Mouse (Mus musculus): ENCODE measurements around the gene Fbxo31. TPM values are rescaled to one million over a fixed set of nuclear protein-coding genes. Genes with fewer than 3 reads are reported as not detected.

Gene Fbxo31
- total RNA-seq (2014; rRNA removed) (62.1 and 68.9 TPM in 2 replicates), polyA plus RNA-seq (2015; fragmentation: Nextera tagmentation; extraction: Ambion mirVana) (36.3 and 37.3 TPM in 2 replicates)

DNA sequence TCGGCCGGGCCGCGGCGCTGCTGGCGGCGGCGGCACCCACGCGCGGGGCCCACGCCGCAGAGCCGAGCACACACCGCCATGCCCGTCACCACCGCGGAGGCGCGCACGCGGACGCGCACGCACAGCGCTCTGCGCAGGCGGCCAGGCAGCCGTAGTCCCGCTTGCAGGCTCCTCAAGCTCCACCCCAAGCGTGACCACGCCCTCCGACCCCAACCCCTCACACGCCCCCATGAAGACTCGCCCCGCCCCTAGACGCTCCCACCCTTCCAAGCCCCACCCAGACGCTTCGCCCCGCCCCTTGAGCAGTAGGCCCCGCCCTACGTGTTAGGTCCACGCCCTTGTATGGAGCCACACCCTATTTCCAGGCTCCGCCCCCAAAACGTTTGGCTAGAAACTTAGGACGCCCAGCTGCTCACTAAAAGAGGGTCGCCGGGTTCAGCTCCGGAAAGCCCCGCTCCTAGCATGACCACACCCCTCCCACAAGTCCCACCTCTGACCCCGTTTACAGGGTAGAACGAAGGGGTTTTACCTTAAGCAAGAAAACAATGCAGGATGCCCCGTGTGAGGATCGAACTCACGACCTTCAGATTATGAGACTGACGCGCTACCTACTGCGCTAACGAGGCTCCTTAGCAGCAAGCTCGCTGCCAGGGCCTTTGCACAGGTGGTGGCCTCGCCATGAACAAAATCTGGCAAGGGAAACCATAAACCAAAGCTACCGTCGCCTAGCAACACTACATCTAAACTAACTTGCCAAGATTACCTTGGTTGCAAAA, at the start of gene Fbxo31:
Gene Fbxo31, minus strand, starts transcription at position 131 of the 776 bp plus-strand sequence.
- H3K4me2 ChIP-seq (ENCODE audit: low read depth, low read length, poor library complexity, severe bottlenecking), result peak within 1 kb of the TSS; percentile 82
- H3K36me3 ChIP-seq (ENCODE audit: insufficient read depth, low read length), result no peaks in the 10 kb centered on the region
- peak within 1 kb of the TSS; percentile 86 for H3K9ac ChIP-seq (replicated peaks; ENCODE audit: low read length, poor library complexity, severe bottlenecking)
- peak within 1 kb of the TSS; percentile 95 for H3K4me3 ChIP-seq (ENCODE audit: low read depth, low read length)
- ATAC-seq (ENCODE audit: low FRiP score), result peak; percentile 93
- peaks cover 6% of the 10 kb centered on the region; the same call in 1 of the 2 replicates for H3K4me1 ChIP-seq (ENCODE audit: insufficient read depth, low read length)
- WGBS, result 2% methylated on average over 36 of the region's 63 CpGs
- H3K27me3 ChIP-seq (ENCODE audit: insufficient read depth, low read length), result no peaks in the 10 kb centered on the region
- DNase-seq (ENCODE audit: low spot score), result peak; percentile 94
- no peaks in the 10 kb centered on the region for H3K9me3 ChIP-seq (ENCODE audit: low read length)
- H3K27ac ChIP-seq (ENCODE audit: low read depth, low read length), result peak within 1 kb of the TSS; percentile 73
- TF ChIP-seq CTCF (IDR thresholded peaks at IDR 0.05), result no peak

GRCm38 (mm10) chr8:121623043-121623442, 44.4 kb upstream of the Fbxo31 start:
- H3K4me2 ChIP-seq (ENCODE audit: low read depth, low read length, poor library complexity, severe bottlenecking), result no peak overlapping the region
- H3K36me3 ChIP-seq (ENCODE audit: insufficient read depth, low read length), result peaks cover 18% of the 10 kb centered on the region
- no peaks in the 10 kb centered on the region for H3K27me3 ChIP-seq (ENCODE audit: insufficient read depth, low read length)
- H3K9me3 ChIP-seq (ENCODE audit: low read length), result no peaks in the 10 kb centered on the region
- peaks cover 5% of the 10 kb centered on the region; the same call in 1 of the 2 replicates for H3K4me1 ChIP-seq (ENCODE audit: insufficient read depth, low read length)
- ATAC-seq (ENCODE audit: low FRiP score) (no peak), DNase-seq (ENCODE audit: low spot score) (no peak)
- H3K9ac ChIP-seq (replicated peaks; ENCODE audit: low read length, poor library complexity, severe bottlenecking), result no peak overlapping the region
- TF ChIP-seq CTCF (IDR thresholded peaks at IDR 0.05), result no peak
- H3K4me3 ChIP-seq (ENCODE audit: low read depth, low read length), result no peak overlapping the region
- no peak overlapping the region for H3K27ac ChIP-seq (ENCODE audit: low read depth, low read length)
- WGBS, result 58% methylated on average over 8 of the region's 8 CpGs

GRCm38 (mm10) chr8:121621879-121622278, 43.3 kb upstream of the Fbxo31 start:
- Histone ChIP-seq H3K9ac (replicated peaks; ENCODE audit: low read length, poor library complexity, severe bottlenecking) (no peak overlapping the region), H3K27me3 (ENCODE audit: insufficient read depth, low read length) (no peaks in the 10 kb centered on the region), H3K36me3 (ENCODE audit: insufficient read depth, low read length) (peaks cover 25% of the 10 kb centered on the region), H3K27ac (ENCODE audit: low read depth, low read length) (no peak overlapping the region), H3K4me1 (ENCODE audit: insufficient read depth, low read length) (peaks cover 5% of the 10 kb centered on the region; the same call in 1 of the 2 replicates), H3K4me2 (ENCODE audit: low read depth, low read length, poor library complexity, severe bottlenecking) (no peak overlapping the region), H3K4me3 (ENCODE audit: low read depth, low read length) (no peak overlapping the region), H3K9me3 (ENCODE audit: low read length) (no peaks in the 10 kb centered on the region)
- peak; percentile 40 for TF ChIP-seq CTCF (IDR thresholded peaks at IDR 0.05)
- no peak for ATAC-seq (ENCODE audit: low FRiP score)
- WGBS, result 55% methylated on average over 1 of the region's 1 CpGs
- no peak for DNase-seq (ENCODE audit: low spot score)

- Histone ChIP-seq H3K4me3 (ENCODE audit: low read depth, low read length) (no peak overlapping the region), H3K36me3 (ENCODE audit: insufficient read depth, low read length) (peaks cover 18% of the 10 kb centered on the region), H3K4me2 (ENCODE audit: low read depth, low read length, poor library complexity, severe bottlenecking) (no peak overlapping the region), H3K27me3 (ENCODE audit: insufficient read depth, low read length) (no peaks in the 10 kb centered on the region), H3K9me3 (ENCODE audit: low read length) (no peaks in the 10 kb centered on the region), H3K9ac (replicated peaks; ENCODE audit: low read length, poor library complexity, severe bottlenecking) (no peak overlapping the region), H3K4me1 (ENCODE audit: insufficient read depth, low read length) (peaks cover 5% of the 10 kb centered on the region; the same call in 1 of the 2 replicates), H3K27ac (ENCODE audit: low read depth, low read length) (no peak overlapping the region)
- TF ChIP-seq CTCF (IDR thresholded peaks at IDR 0.05), result no peak
- DNase-seq (ENCODE audit: low spot score) (no peak), ATAC-seq (ENCODE audit: low FRiP score) (no peak)
- WGBS, result 90% methylated on average over 12 of the region's 12 CpGs
These were observed 42.4 kb upstream of the Fbxo31 start for GRCm38 (mm10) chr8:121620801-121621516.

DNA sequence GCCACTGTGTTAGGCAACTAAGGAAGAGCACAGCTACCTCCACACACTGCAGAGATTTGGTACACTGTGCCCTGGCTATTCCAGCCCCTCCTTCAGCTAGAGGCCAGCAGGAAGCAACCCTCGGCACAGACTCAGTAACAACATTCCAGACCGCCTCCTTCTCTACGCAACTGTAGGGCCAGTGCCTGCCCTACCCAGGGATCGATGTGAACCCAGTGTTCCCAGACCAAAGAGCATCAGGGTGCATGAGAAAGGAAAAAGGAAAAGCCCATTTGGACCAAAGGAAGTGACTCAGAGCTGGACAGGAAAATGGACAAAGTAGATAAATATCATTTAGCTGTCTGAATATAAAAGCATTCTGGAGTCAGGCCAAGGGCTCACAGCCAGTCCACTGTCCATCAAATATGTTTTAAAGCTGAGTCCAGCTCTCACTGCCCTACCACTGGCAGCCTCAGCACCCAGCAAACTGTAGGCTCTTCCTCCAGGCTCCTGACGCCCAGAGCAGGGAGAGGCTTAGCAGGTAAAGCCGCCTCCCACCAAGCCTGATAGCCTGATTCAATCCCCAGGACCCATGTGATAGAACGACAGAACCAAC, 40.9 kb upstream of the Fbxo31 start:
- H3K4me2 ChIP-seq (ENCODE audit: low read depth, low read length, poor library complexity, severe bottlenecking), result no peak overlapping the region
- peak; percentile 42 for DNase-seq (ENCODE audit: low spot score)
- peaks cover 5% of the 10 kb centered on the region; the same call in 1 of the 2 replicates for H3K4me1 ChIP-seq (ENCODE audit: insufficient read depth, low read length)
- TF ChIP-seq CTCF (IDR thresholded peaks at IDR 0.05), result no peak
- WGBS, result 63% methylated on average over 7 of the region's 7 CpGs
- no peak overlapping the region for H3K4me3 ChIP-seq (ENCODE audit: low read depth, low read length)
- no peaks in the 10 kb centered on the region for H3K9me3 ChIP-seq (ENCODE audit: low read length)
- H3K9ac ChIP-seq (replicated peaks; ENCODE audit: low read length, poor library complexity, severe bottlenecking), result 0 out of 2 replicates have a peak overlapping the region, but pooled peaks have one; percentile 20
- no peaks in the 10 kb centered on the region for H3K27me3 ChIP-seq (ENCODE audit: insufficient read depth, low read length)
- peak overlapping the region; percentile 8; the same call in 1 of the 2 replicates for H3K27ac ChIP-seq (ENCODE audit: low read depth, low read length)
- no peak for ATAC-seq (ENCODE audit: low FRiP score)
- H3K36me3 ChIP-seq (ENCODE audit: insufficient read depth, low read length), result peaks cover 20% of the 10 kb centered on the region
